Mouse (Mus musculus) cerebellum, adult 2 months (tissue): ENCODE results near the gene Snx22.

Experiments
- CTCF ChIP-seq: fragments of 200-500 bp; IDR thresholded peaks from 2 replicates; pipeline ENCODE4 v1.5.1; 2011; ENCODE audit warnings: low read depth, mild to moderate bottlenecking, control low read depth, low read length, moderate library complexity, borderline replicate concordance; ENCODE audit not compliant: insufficient read depth
- POLR2A ChIP-seq: fragments of 200-500 bp; IDR thresholded peaks from 2 replicates; pipeline ENCODE4 v1.6.1; 2011; ENCODE audit warnings: low read length, control low read depth, borderline replicate concordance; ENCODE audit not compliant: insufficient read depth

DNA sequence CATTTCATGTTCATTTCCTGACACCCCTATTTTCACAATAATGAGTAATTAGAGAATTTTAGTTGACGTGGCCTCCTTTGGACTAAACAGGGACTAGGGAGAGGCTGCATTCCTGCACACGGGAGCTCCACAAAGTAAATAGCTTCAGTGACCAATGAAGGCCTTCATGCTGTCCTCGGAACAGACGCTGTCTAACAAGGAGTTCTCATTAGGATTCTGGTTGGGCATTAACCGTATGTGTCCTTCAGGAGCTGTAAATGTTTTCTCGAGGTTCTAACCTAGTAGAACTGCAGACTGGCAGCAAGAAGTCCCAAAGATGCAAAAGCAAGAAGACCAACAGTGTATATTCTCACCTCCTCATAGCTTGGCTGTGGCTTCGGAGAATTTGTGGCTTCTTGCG is 35.6 kb upstream of the Snx22 start:
- TF ChIP-seq CTCF, result no peak
- TF ChIP-seq POLR2A, result no peak
